Comparison of ENCODE assay signal across 40 mouse cellular contexts in the genomic region with DNA sequence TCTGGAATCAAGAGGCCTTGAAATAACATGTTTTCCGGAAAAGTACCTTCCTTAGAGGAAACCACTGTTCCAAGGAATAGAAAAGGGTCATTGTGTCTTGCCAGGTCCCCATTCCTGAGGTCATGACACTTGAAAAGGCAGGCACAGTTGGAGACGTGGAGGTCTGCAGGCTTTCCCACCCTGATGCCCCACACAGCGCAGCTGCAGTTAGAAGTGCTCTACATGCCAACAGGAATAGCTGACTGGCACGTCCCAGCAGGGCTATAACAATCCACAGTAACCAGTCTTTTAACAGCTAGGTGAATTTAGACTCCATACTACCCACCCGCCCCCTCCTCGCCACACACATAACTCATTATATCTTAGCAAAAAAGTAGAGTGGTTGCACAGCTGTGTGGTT. TPM values are rescaled to one million over a fixed set of nuclear protein-coding genes. Genes with fewer than 3 reads are reported as not detected.
DNase-seq lines count a peak whose midpoint lies in the region; ATAC-seq lines count a peak whose summit lies in the region.
"Had no signal": no experiment of that assay in that cellular context is flagged by ENCODE, and none has a peak within 500 bp of the region (broad histone marks: within the 10 kb centered on the region; RNA-seq: fewer than 3 reads in every experiment).

No protein-coding gene starts in this region.

- 65% methylated on average over 6 of the region's 6 CpGs for WGBS in kidney, embryonic 16.5 days

- H3K36me3 ChIP-seq in kidney, embryonic 16.5 days (ENCODE audit: insufficient read depth, low read length) = no peaks in the 10 kb centered on the region
- H3K36me3 ChIP-seq: embryonic facial prominence, embryonic 12.5 days; forebrain, embryonic 15.5 days had no signal

- H3K27ac ChIP-seq in kidney, embryonic 16.5 days (ENCODE audit: low read length) = no peak overlapping the region
- H3K27ac ChIP-seq: embryonic facial prominence, embryonic 12.5 days; forebrain, embryonic 15.5 days; hindbrain, embryonic 14.5 days; layer of hippocampus, adult 2 months; left cerebral cortex, adult 2 months had no signal

- no peak overlapping the region for H3K9ac ChIP-seq in kidney, embryonic 16.5 days (replicated peaks; ENCODE audit: low read length)
- H3K9ac ChIP-seq: embryonic facial prominence, embryonic 12.5 days; forebrain, embryonic 15.5 days; hindbrain, embryonic 14.5 days had no signal

- no peaks in the 10 kb centered on the region for H3K4me1 ChIP-seq in kidney, embryonic 16.5 days (ENCODE audit: insufficient read depth, low read length)
- H3K4me1 ChIP-seq: embryonic facial prominence, embryonic 12.5 days; forebrain, embryonic 15.5 days had no signal

- H3K27me3 ChIP-seq in kidney, embryonic 16.5 days (ENCODE audit: insufficient read depth, low read length) = no peaks in the 10 kb centered on the region
- H3K27me3 ChIP-seq: embryonic facial prominence, embryonic 12.5 days; forebrain, embryonic 15.5 days; Patski had no signal

- no peaks in the 10 kb centered on the region for H3K9me3 ChIP-seq in kidney, embryonic 16.5 days (ENCODE audit: low read length)
- H3K9me3 ChIP-seq: embryonic facial prominence, embryonic 12.5 days; forebrain, embryonic 15.5 days had no signal

- no peak overlapping the region for H3K4me2 ChIP-seq in kidney, embryonic 16.5 days (replicated peaks; ENCODE audit: low read depth, low read length)
- H3K4me2 ChIP-seq: embryonic facial prominence, embryonic 12.5 days; forebrain, embryonic 15.5 days; heart, embryonic 11.5 days; hindbrain, embryonic 14.5 days; liver, embryonic 11.5 days had no signal

- H3K4me3 ChIP-seq in kidney, embryonic 16.5 days (ENCODE audit: low read length) = no peak overlapping the region
- H3K4me3 ChIP-seq: embryonic facial prominence, embryonic 12.5 days; forebrain, embryonic 15.5 days; layer of hippocampus, adult 2 months; left cerebral cortex, adult 2 months had no signal

- DNase-seq in gastrocnemius, postnatal 25 days = peak; percentile 2
- DNase-seq in gastrocnemius, postnatal 10 days = no peak
- no peak for DNase-seq in kidney, postnatal 4 days
- DNase-seq in thymus, postnatal 4 days = peak; percentile 0
- no peak for DNase-seq in thymus, postnatal 0 days (ENCODE audit: low spot score)
- no peak for DNase-seq in B cell, adult 2 months
- DNase-seq: adrenal gland, postnatal 14 days; cerebellum, adult 11-12 months; cerebellum, adult 9-11 months; embryo, embryonic 11 days; kidney, adult 8-10 months; kidney, postnatal 14 days; lung, postnatal 10 days; midbrain, embryonic 14.5 days; retina, postnatal 1 day; right cerebral cortex, postnatal 14 days; thymus, adult 18-20 months; thymus, postnatal 36 days had no signal

- peak; percentile 35; the same call in 1 of the 2 replicates for ATAC-seq in kidney, embryonic 16.5 days (ENCODE audit: low FRiP score, low TSS enrichment)
- ATAC-seq: forebrain, embryonic 15.5 days; Patski had no signal

RNA-seq across cellular contexts. Expression of a gene that starts 7.3 kb away (rescaled TPM):
- total RNA-seq in gastrocnemius, postnatal 25 days (2021) = 1 to 10 TPM; 1.3 to 1.5 TPM
- total RNA-seq in gastrocnemius, postnatal 10 days (2021) = 1 to 10 TPM; 1.1 to 1.6 TPM
- 0.17 and 0.20 TPM in 2 replicates for polyA plus RNA-seq in kidney, embryonic 16.5 days (2015; fragmentation: Nextera tagmentation; extraction: Ambion mirVana)
- polyA plus RNA-seq in thymus, postnatal 0 days (2015; fragmentation: Nextera tagmentation; extraction: Ambion mirVana) = 0.28 and 0.43 TPM in 2 replicates
- total RNA-seq: granulocyte monocyte progenitor cell, adult 5-6 weeks; hematopoietic stem cell, adult 5-6 weeks; MEL; monocyte, adult 5-6 weeks had no signal
- polyA plus RNA-seq: embryonic facial prominence, embryonic 12.5 days; liver, embryonic 11.5 days; midbrain, embryonic 14.5 days; neural tube, embryonic 14.5 days had no signal

RNA-seq across cellular contexts. Expression of a gene that starts 10.2 kb away (rescaled TPM):
- total RNA-seq in gastrocnemius, postnatal 25 days (2021) = 1 to 10 TPM; 1.4 to 2.3 TPM
- 1 to 10 TPM; 2.3 to 3.1 TPM for total RNA-seq in gastrocnemius, postnatal 10 days (2021)
- polyA plus RNA-seq in kidney, embryonic 16.5 days (2015; fragmentation: Nextera tagmentation; extraction: Ambion mirVana) = 1.1 and 1.3 TPM in 2 replicates
- polyA plus RNA-seq in thymus, postnatal 0 days (2015; fragmentation: Nextera tagmentation; extraction: Ambion mirVana) = 1.1 and 1.5 TPM in 2 replicates
- total RNA-seq: granulocyte monocyte progenitor cell, adult 5-6 weeks; hematopoietic stem cell, adult 5-6 weeks; MEL; monocyte, adult 5-6 weeks had no signal

RNA-seq across cellular contexts. Expression of a gene that starts 27.1 kb away (rescaled TPM):
- total RNA-seq in gastrocnemius, postnatal 25 days (2021) = not detected
- total RNA-seq in gastrocnemius, postnatal 10 days (2021) = not detected
- not detected in 2 replicates for polyA plus RNA-seq in kidney, embryonic 16.5 days (2015; fragmentation: Nextera tagmentation; extraction: Ambion mirVana)
- not detected in 2 replicates for polyA plus RNA-seq in thymus, postnatal 0 days (2015; fragmentation: Nextera tagmentation; extraction: Ambion mirVana)
- total RNA-seq: adrenal gland, postnatal 14 days; gastrocnemius, adult 18-20 months; granulocyte monocyte progenitor cell, adult 5-6 weeks; hematopoietic stem cell, adult 5-6 weeks; layer of hippocampus, adult 2 months; layer of hippocampus, postnatal 14 days; left cerebral cortex, adult 2 months; left cerebral cortex, postnatal 25 days; MEL; monocyte, adult 5-6 weeks had no signal
- polyA plus RNA-seq: forebrain, embryonic 15.5 days; frontal cortex, adult 2 months; heart, embryonic 11.5 days; heart, embryonic 16.5 days; hindbrain, embryonic 14.5 days; liver, embryonic 11.5 days; liver, embryonic 16.5 days; midbrain, embryonic 14.5 days; neural tube, embryonic 14.5 days; Patski; small intestine, adult 2 months had no signal

RNA-seq across cellular contexts. Expression of a gene that starts 33.7 kb away (rescaled TPM):
- not detected for total RNA-seq in gastrocnemius, postnatal 25 days (2021)
- not detected for total RNA-seq in gastrocnemius, postnatal 10 days (2021)
- polyA plus RNA-seq in kidney, embryonic 16.5 days (2015; fragmentation: Nextera tagmentation; extraction: Ambion mirVana) = not detected in 2 replicates
- not detected in 2 replicates for polyA plus RNA-seq in thymus, postnatal 0 days (2015; fragmentation: Nextera tagmentation; extraction: Ambion mirVana)
- total RNA-seq: adrenal gland, postnatal 14 days; gastrocnemius, adult 18-20 months; granulocyte monocyte progenitor cell, adult 5-6 weeks; hematopoietic stem cell, adult 5-6 weeks; layer of hippocampus, adult 2 months; layer of hippocampus, postnatal 14 days; left cerebral cortex, adult 2 months; left cerebral cortex, postnatal 25 days; MEL; monocyte, adult 5-6 weeks had no signal
- polyA plus RNA-seq: embryonic facial prominence, embryonic 12.5 days; forebrain, embryonic 15.5 days; frontal cortex, adult 2 months; heart, embryonic 11.5 days; heart, embryonic 16.5 days; hindbrain, embryonic 14.5 days; liver, embryonic 11.5 days; liver, embryonic 16.5 days; midbrain, embryonic 14.5 days; neural tube, embryonic 14.5 days; Patski; small intestine, adult 2 months; stomach, embryonic 14.5 days had no signal

RNA-seq across cellular contexts. Expression of a gene that starts 36.5 kb away (rescaled TPM):
- total RNA-seq in gastrocnemius, postnatal 25 days (2021) = not detected
- total RNA-seq in gastrocnemius, postnatal 10 days (2021) = not detected
- not detected in 2 replicates for polyA plus RNA-seq in kidney, embryonic 16.5 days (2015; fragmentation: Nextera tagmentation; extraction: Ambion mirVana)
- polyA plus RNA-seq in thymus, postnatal 0 days (2015; fragmentation: Nextera tagmentation; extraction: Ambion mirVana) = not detected in 2 replicates
- total RNA-seq: adrenal gland, postnatal 14 days; gastrocnemius, adult 18-20 months; granulocyte monocyte progenitor cell, adult 5-6 weeks; hematopoietic stem cell, adult 5-6 weeks; layer of hippocampus, adult 2 months; layer of hippocampus, postnatal 14 days; left cerebral cortex, adult 2 months; left cerebral cortex, postnatal 25 days; MEL; monocyte, adult 5-6 weeks had no signal
- polyA plus RNA-seq: embryonic facial prominence, embryonic 12.5 days; forebrain, embryonic 15.5 days; frontal cortex, adult 2 months; heart, embryonic 11.5 days; heart, embryonic 16.5 days; hindbrain, embryonic 14.5 days; liver, embryonic 11.5 days; liver, embryonic 16.5 days; midbrain, embryonic 14.5 days; neural tube, embryonic 14.5 days; Patski; small intestine, adult 2 months; stomach, embryonic 14.5 days had no signal

Comparison
In these comparisons a context has a peak if more than half of its experiments do, and no peak if none do; other contexts are left out.
1. DNase-seq: peak in gastrocnemius, postnatal 25 days (single experiment) and thymus, postnatal 4 days (single experiment); none in gastrocnemius, postnatal 10 days (single experiment), kidney, postnatal 4 days (0 of 2), thymus, postnatal 0 days (single experiment) and B cell, adult 2 months (0 of 2).